Mouse (Mus musculus) megakaryocyte, embryonic 14.5 days (primary cell): Measurements from ENCODE around the gene Gm5431.

Source experiments
- FLI1 ChIP-seq: IDR thresholded peaks from 2 replicates; pipeline ENCODE4 v1.6.1; 2012; ENCODE audit warnings: low read length, inconsistent platforms, mixed read lengths
- GATA1 ChIP-seq: IDR thresholded peaks from 3 replicates; pipeline ENCODE4 v1.6.1; 2012; ENCODE audit warnings: mixed read lengths, low read length, inconsistent platforms, borderline replicate concordance

DNA sequence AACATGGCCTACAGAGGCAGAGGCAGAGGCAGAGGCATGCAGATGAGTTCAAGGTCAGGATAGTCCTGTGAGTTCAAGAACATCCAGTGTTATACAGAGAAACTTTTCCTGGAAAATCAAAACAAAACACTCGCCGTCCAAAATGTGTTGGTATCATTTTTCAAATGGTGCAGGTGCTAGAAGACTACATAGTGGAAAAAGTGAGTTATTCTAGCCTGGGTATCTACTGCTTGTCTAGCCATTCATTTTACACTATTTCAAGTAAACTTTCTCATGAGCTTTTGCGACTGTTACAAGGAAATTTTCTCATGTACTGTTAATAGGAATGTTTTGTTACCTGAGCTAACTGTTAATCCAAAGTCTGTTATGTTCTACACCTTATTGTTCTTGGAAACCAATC, 16.4 kb upstream of the Gm5431 start:
- TF ChIP-seq FLI1, result no peak
- TF ChIP-seq GATA1, result no peak
